ENCODE assay signal across 11 mouse cellular contexts in the genomic region with DNA sequence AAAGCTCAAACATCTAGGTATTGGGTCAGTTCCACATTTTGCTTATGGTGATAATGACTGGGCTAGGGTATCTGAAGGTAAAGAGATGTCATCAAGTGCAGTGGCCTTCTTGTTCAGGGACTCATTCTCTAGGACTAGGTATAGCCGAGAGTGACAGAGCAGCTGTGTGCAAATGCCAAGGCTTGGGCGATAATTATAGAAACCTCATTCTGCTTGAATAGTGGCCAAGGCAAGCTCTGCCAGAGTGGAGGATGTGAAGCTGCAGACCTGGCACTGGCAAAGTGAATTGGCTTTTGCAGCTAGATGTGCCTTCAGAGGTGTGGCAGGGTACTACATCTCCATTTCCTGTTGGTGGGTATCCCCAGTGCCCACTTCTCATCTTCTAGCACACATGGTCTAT.
A peak's percentile ranks its signal among the peaks of the same experiment; 100 is the strongest.
DNase-seq lines count a peak whose midpoint lies in the region; ATAC-seq and TF ChIP-seq lines count a peak whose summit lies in the region.
"Had no signal": no experiment of that assay in that cellular context is flagged by ENCODE, and none has a peak within 500 bp of the region (broad histone marks: within the 10 kb centered on the region; RNA-seq: fewer than 3 reads in every experiment).

No protein-coding gene starts in this region.

- no peak for TF ChIP-seq CTCF in brain, embryonic 14.5 days (IDR thresholded peaks at IDR 0.05; ENCODE audit: borderline replicate concordance, extremely low read depth, insufficient read depth, insufficient read length)
- peak; percentile 22 for TF ChIP-seq CTCF in gastrocnemius, adult 2 months (IDR thresholded peaks at IDR 0.05)
- no peak; the same call in 1 of the 2 replicates for TF ChIP-seq CTCF in left cerebral cortex, adult 2 months (IDR thresholded peaks at IDR 0.05)

- no peaks in the 10 kb centered on the region for H3K36me3 ChIP-seq in hindbrain, embryonic 13.5 days
- H3K36me3 ChIP-seq: embryonic facial prominence, embryonic 13.5 days; limb, embryonic 12.5 days had no signal

- no peak overlapping the region for H3K4me2 ChIP-seq in hindbrain, embryonic 13.5 days
- H3K4me2 ChIP-seq: embryonic facial prominence, embryonic 13.5 days; limb, embryonic 12.5 days had no signal

- H3K27me3 ChIP-seq in hindbrain, embryonic 13.5 days, result no peaks in the 10 kb centered on the region
- H3K27me3 ChIP-seq: embryonic facial prominence, embryonic 13.5 days; limb, embryonic 12.5 days had no signal

- peak overlapping the region; percentile 83 for H3K27ac ChIP-seq in gastrocnemius, adult 2 months
- no peak overlapping the region for H3K27ac ChIP-seq in left cerebral cortex, adult 2 months
- H3K27ac ChIP-seq in hindbrain, embryonic 13.5 days, result no peak overlapping the region
- H3K27ac ChIP-seq: embryonic facial prominence, embryonic 13.5 days; limb, embryonic 12.5 days; macrophage had no signal

- H3K9me3 ChIP-seq in hindbrain, embryonic 13.5 days, result no peaks in the 10 kb centered on the region
- H3K9me3 ChIP-seq: embryonic facial prominence, embryonic 13.5 days; limb, embryonic 12.5 days had no signal

- TF ChIP-seq POLR2A in brain, embryonic 14.5 days (IDR thresholded peaks at IDR 0.05; ENCODE audit: borderline replicate concordance, extremely low read depth, insufficient read depth, insufficient read length, poor library complexity, severe bottlenecking), result no peak

- H3K9ac ChIP-seq in hindbrain, embryonic 13.5 days, result no peak overlapping the region
- H3K9ac ChIP-seq: embryonic facial prominence, embryonic 13.5 days; limb, embryonic 12.5 days had no signal

- intact Hi-C loops in gastrocnemius, adult 2 months (cut with DNase I), result no loop called here
- intact Hi-C loops in left cerebral cortex, adult 2 months (cut with DNase I), result no loop called here

- WGBS in hindbrain, embryonic 13.5 days, result 92% methylated on average over 2 of the region's 2 CpGs

- peak; percentile 0 for DNase-seq in adrenal gland, postnatal 10 days
- DNase-seq in adrenal gland, postnatal 4 days (ENCODE audit: low spot score in 2 of 2), result no peak
- peak; percentile 9 for DNase-seq in brain, embryonic 14.5 days (ENCODE audit: low read depth)
- peak; percentile 63 for DNase-seq in gastrocnemius, adult 2 months
- peak; percentile 6 to 18 for DNase-seq in left cerebral cortex, adult 2 months (ENCODE audit: extremely low spot score in 1 of 2, low spot score in 2 of 2)
- no peak for DNase-seq in embryo, embryonic 10 days (ENCODE audit: low spot score)
- no peak for DNase-seq in lung, postnatal 14 days

- no peak for ATAC-seq in hindbrain, embryonic 13.5 days (ENCODE audit: low FRiP score)

- H3K4me1 ChIP-seq in hindbrain, embryonic 13.5 days (replicated peaks), result no peaks in the 10 kb centered on the region
- H3K4me1 ChIP-seq: embryonic facial prominence, embryonic 13.5 days; limb, embryonic 12.5 days had no signal

- no peak overlapping the region for H3K4me3 ChIP-seq in gastrocnemius, adult 2 months
- H3K4me3 ChIP-seq in left cerebral cortex, adult 2 months, result no peak overlapping the region
- no peak overlapping the region for H3K4me3 ChIP-seq in hindbrain, embryonic 13.5 days
- H3K4me3 ChIP-seq: embryonic facial prominence, embryonic 13.5 days; limb, embryonic 12.5 days had no signal

Comparison
In these comparisons a context has a peak if more than half of its experiments do, and no peak if none do; other contexts are left out.
1. DNase-seq: peak in adrenal gland, postnatal 10 days (single experiment), brain, embryonic 14.5 days (single experiment), gastrocnemius, adult 2 months (single experiment) and left cerebral cortex, adult 2 months (2 of 2); none in adrenal gland, postnatal 4 days (0 of 2), embryo, embryonic 10 days (single experiment) and lung, postnatal 14 days (single experiment).